Mouse (Mus musculus): Measurements from ENCODE around the gene Adad1.

Gene Adad1

GRCm38 (mm10) chr3:37063406-37063805, at the start of gene Adad1:
TSS of gene Adad1 (plus strand) at chr3:37063527.
- no peak for DNase-seq (ENCODE audit: low read depth, low spot score)

- DNase-seq (ENCODE audit: low read depth, low spot score), result no peak
These were observed 25.3 kb upstream of the Adad1 start for GRCm38 (mm10) chr3:37037979-37038378.

GRCm38 (mm10) chr3:37039811-37040210, 23.5 kb upstream of the Adad1 start:
- DNase-seq (ENCODE audit: low read depth, low spot score), result no peak

GRCm38 (mm10) chr3:37051491-37051890, 11.8 kb upstream of the Adad1 start:
- DNase-seq (ENCODE audit: low read depth, low spot score), result peak; percentile 68

- peak; percentile 21 for DNase-seq (ENCODE audit: low read depth, low spot score)
These were observed 9.9 kb downstream of the Adad1 start for GRCm38 (mm10) chr3:37073211-37073610.

- DNase-seq (ENCODE audit: low read depth, low spot score), result no peak
These were observed 21.5 kb downstream of the Adad1 start for GRCm38 (mm10) chr3:37084860-37085259.

GRCm38 (mm10) chr3:37090721-37091120, 27.4 kb downstream of the Adad1 start:
- DNase-seq (ENCODE audit: low read depth, low spot score), result peak; percentile 24

- no peak for DNase-seq (ENCODE audit: low read depth, low spot score)
These were observed 62.3 kb downstream of the Adad1 start, which contains the start of gene Il2 for GRCm38 (mm10) chr3:37125655-37126054. TSS of gene Il2 (minus strand) at chr3:37125959.

- DNase-seq (ENCODE audit: low read depth, low spot score), result no peak
These were observed 62.8 kb downstream of the Adad1 start for GRCm38 (mm10) chr3:37126162-37126561.

GRCm38 (mm10) chr3:37128269-37128668, 64.9 kb downstream of the Adad1 start:
- peak; percentile 51 for DNase-seq (ENCODE audit: low read depth, low spot score)

GRCm38 (mm10) chr3:37129063-37129462, 65.7 kb downstream of the Adad1 start:
- no peak for DNase-seq (ENCODE audit: low read depth, low spot score)

GRCm38 (mm10) chr3:37137231-37137630, 73.9 kb downstream of the Adad1 start:
- DNase-seq (ENCODE audit: low read depth, low spot score), result no peak

- no peak for DNase-seq (ENCODE audit: low read depth, low spot score)
These were observed 75.9 kb downstream of the Adad1 start for GRCm38 (mm10) chr3:37139192-37139591.

- DNase-seq (ENCODE audit: low read depth, low spot score), result no peak
These were observed 77.0 kb downstream of the Adad1 start for GRCm38 (mm10) chr3:37140168-37140906.

- DNase-seq (ENCODE audit: low read depth, low spot score), result no peak
These were observed 78.5 kb downstream of the Adad1 start for GRCm38 (mm10) chr3:37141827-37142226.

- DNase-seq (ENCODE audit: low read depth, low spot score), result no peak
These were observed 81.7 kb downstream of the Adad1 start for GRCm38 (mm10) chr3:37144979-37145378.

- DNase-seq (ENCODE audit: low read depth, low spot score), result no peak
These were observed 83.1 kb downstream of the Adad1 start for GRCm38 (mm10) chr3:37146406-37146805.

- no peak for DNase-seq (ENCODE audit: low read depth, low spot score)
These were observed 83.5 kb downstream of the Adad1 start for GRCm38 (mm10) chr3:37146810-37147209.

- DNase-seq (ENCODE audit: low read depth, low spot score), result no peak
These were observed 88.9 kb downstream of the Adad1 start for GRCm38 (mm10) chr3:37152274-37152673.

- DNase-seq (ENCODE audit: low read depth, low spot score), result no peak
These were observed 89.7 kb downstream of the Adad1 start for GRCm38 (mm10) chr3:37153004-37153403.

- no peak for DNase-seq (ENCODE audit: low read depth, low spot score)
These were observed 91.1 kb downstream of the Adad1 start for GRCm38 (mm10) chr3:37154396-37154795.

- DNase-seq (ENCODE audit: low read depth, low spot score), result no peak
These were observed 93.8 kb downstream of the Adad1 start for GRCm38 (mm10) chr3:37157082-37157481.

GRCm38 (mm10) chr3:37158246-37158645, 94.9 kb downstream of the Adad1 start:
- no peak for DNase-seq (ENCODE audit: low read depth, low spot score)

- no peak for DNase-seq (ENCODE audit: low read depth, low spot score)
These were observed 97.8 kb downstream of the Adad1 start for GRCm38 (mm10) chr3:37161096-37161495.

Data from brain, adult 2 months (tissue).